Mouse (Mus musculus) MEL (cell line): ENCODE data around the gene Gsta4. TPM values are rescaled to one million over a fixed set of nuclear protein-coding genes. Genes with fewer than 3 reads are reported as not detected.
A peak's percentile ranks its signal among the peaks of the same experiment; 100 is the strongest.

Source experiments
- DNase-seq: peaks from one replicate; pipeline ENCODE4 v3.0.0; 2011; ENCODE audit warnings: low read depth, low spot score
- H3K27ac ChIP-seq: 2 replicates; pipeline ENCODE4 v1.5.1; 2012; ENCODE audit warnings: low read depth, mild to moderate bottlenecking, control low read depth, low read length, moderate library complexity; ENCODE audit not compliant: control insufficient read depth
- H3K27me3 ChIP-seq, 2 experiments: fragments of 150-350 bp in 1 of 2; sonication (generic) in 1 of 2; 2 replicates each; pipeline ENCODE4 v1.6.1; 2012; ENCODE audit warnings: low read length in 2 of 2, mild to moderate bottlenecking in 2 of 2, improper control_type of control experiment in 1 of 2, moderate library complexity in 1 of 2; ENCODE audit not compliant: insufficient read depth in 2 of 2, control insufficient read depth in 1 of 2
- H3K36me3 ChIP-seq, 2 experiments: 2 replicates each; pipeline ENCODE4 v1.6.1; 2012 to 2014; ENCODE audit warnings: low read length in 2 of 2, improper control_type of control experiment in 1 of 2, inconsistent platforms in 1 of 2, mild to moderate bottlenecking in 1 of 2; ENCODE audit not compliant: insufficient read depth in 2 of 2, control insufficient read depth in 1 of 2
- H3K4me1 ChIP-seq, 2 experiments: fragments of 150-350 bp in 1 of 2; sonication (generic) in 1 of 2; 2 replicates each; pipeline ENCODE4 v1.6.1; 2012; ENCODE audit warnings: low read length in 2 of 2, improper control_type of control experiment in 1 of 2, mild to moderate bottlenecking in 1 of 2; ENCODE audit not compliant: insufficient read depth in 2 of 2, control insufficient read depth in 1 of 2
- H3K4me3 ChIP-seq, 2 experiments: fragments of 150-350 bp in 1 of 2; sonication (generic) in 1 of 2; 2 replicates each; pipeline ENCODE4 v1.5.1; 2012; ENCODE audit warnings: low read depth in 2 of 2, low read length in 2 of 2, mild to moderate bottlenecking in 2 of 2, moderate library complexity in 2 of 2, control low read depth in 1 of 2, improper control_type of control experiment in 1 of 2; ENCODE audit not compliant: control insufficient read depth in 1 of 2, insufficient read depth in 1 of 2
- H3K79me2 ChIP-seq: 2 replicates; pipeline ENCODE4 v1.6.1; 2012; ENCODE audit warnings: mild to moderate bottlenecking, low read length, moderate library complexity; ENCODE audit not compliant: control insufficient read depth, poor library complexity, insufficient read depth
- H3K9ac ChIP-seq: 2 replicates; pipeline ENCODE4 v1.6.1; 2012; ENCODE audit warnings: low read depth, mild to moderate bottlenecking, control low read depth, low read length, moderate library complexity; ENCODE audit not compliant: control insufficient read depth, poor library complexity, severe bottlenecking
- H3K9me3 ChIP-seq: fragments of 150-350 bp; sonication (generic); replicated peaks from 2 replicates; pipeline ENCODE4 v1.6.1; 2012; ENCODE audit warnings: mild to moderate bottlenecking, low read length, improper control_type of control experiment, moderate library complexity; ENCODE audit not compliant: insufficient read depth
- CTCF ChIP-seq, 3 experiments: IDR thresholded peaks in 2 of 3; conservative IDR thresholded peaks in 1 of 3; 2 replicates each; pipeline ENCODE4 v1.5.1; 2011 to 2012; ENCODE audit warnings: low read length in 3 of 3, low read depth in 2 of 3, mild to moderate bottlenecking in 2 of 3, improper control_type of control experiment in 1 of 3, inconsistent platforms in 1 of 3, mixed read lengths in 1 of 3, moderate library complexity in 1 of 3; ENCODE audit not compliant: control insufficient read depth in 1 of 3, insufficient read depth in 1 of 3, poor library complexity in 1 of 3, severe bottlenecking in 1 of 3
- ETS1 ChIP-seq: IDR thresholded peaks from 2 replicates; pipeline ENCODE4 v1.6.1; 2012; ENCODE audit warnings: low read depth, mild to moderate bottlenecking, inconsistent platforms, low read length, improper control_type of control experiment, moderate library complexity
- GABPA ChIP-seq: IDR thresholded peaks from 2 replicates; pipeline ENCODE4 v1.6.1; 2012; ENCODE audit warnings: low read depth, mild to moderate bottlenecking, inconsistent platforms, low read length, improper control_type of control experiment, moderate library complexity
- GATA1 ChIP-seq: IDR thresholded peaks from 2 replicates; pipeline ENCODE4 v1.6.1; 2011; ENCODE audit warnings: low read depth, low read length, improper control_type of control experiment
- MAFK ChIP-seq: IDR thresholded peaks from 2 replicates; pipeline ENCODE4 v1.6.1; 2011; ENCODE audit warnings: low read depth, mild to moderate bottlenecking, low read length, improper control_type of control experiment, borderline replicate concordance
- MAX ChIP-seq: IDR thresholded peaks from 2 replicates; pipeline ENCODE4 v1.6.1; 2011; ENCODE audit warnings: low read length, improper control_type of control experiment
- MXI1 ChIP-seq: IDR thresholded peaks from 2 replicates; pipeline ENCODE4 v1.6.1; 2011; ENCODE audit warnings: mild to moderate bottlenecking, low read depth, low read length, improper control_type of control experiment
- MYC ChIP-seq: IDR thresholded peaks from 2 replicates; pipeline ENCODE4 v1.6.1; 2011; ENCODE audit warnings: low read depth, mild to moderate bottlenecking, low read length, improper control_type of control experiment, moderate library complexity
- NELFE ChIP-seq: IDR thresholded peaks from 2 replicates; pipeline ENCODE4 v1.6.1; 2011; ENCODE audit warnings: low read depth, low read length, improper control_type of control experiment
- POLR2AphosphoS2 ChIP-seq: IDR thresholded peaks from 2 replicates; pipeline ENCODE4 v1.6.1; 2011; ENCODE audit warnings: low read length, improper control_type of control experiment
- POLR2AphosphoS5 ChIP-seq: IDR thresholded peaks from 2 replicates; pipeline ENCODE4 v1.6.1; 2012; ENCODE audit warnings: low read depth, borderline replicate concordance, mild to moderate bottlenecking, inconsistent platforms, low read length, moderate library complexity, mixed read lengths
- RAD21 ChIP-seq: IDR thresholded peaks from 2 replicates; pipeline ENCODE4 v1.6.1; 2011; ENCODE audit warnings: mild to moderate bottlenecking, low read depth, low read length, improper control_type of control experiment
- SIN3A ChIP-seq: IDR thresholded peaks from 2 replicates; pipeline ENCODE4 v1.6.1; 2012; ENCODE audit warnings: low read length, improper control_type of control experiment, inconsistent platforms
- TCF12 ChIP-seq: IDR thresholded peaks from 2 replicates; pipeline ENCODE4 v1.6.1; 2014; ENCODE audit warnings: low read depth, mild to moderate bottlenecking, inconsistent platforms, low read length, improper control_type of control experiment, moderate library complexity
- USF1 ChIP-seq: IDR thresholded peaks from 2 replicates; pipeline ENCODE4 v1.6.1; 2014; ENCODE audit warnings: low read depth, mild to moderate bottlenecking, inconsistent platforms, low read length, improper control_type of control experiment, moderate library complexity
- ZC3H11A ChIP-seq: IDR thresholded peaks from 2 replicates; pipeline ENCODE4 v1.6.1; 2012; ENCODE audit warnings: low read depth, mild to moderate bottlenecking, inconsistent platforms, low read length, improper control_type of control experiment
- ZKSCAN1 ChIP-seq: IDR thresholded peaks from 2 replicates; pipeline ENCODE4 v1.6.1; 2012; ENCODE audit warnings: low read depth, mild to moderate bottlenecking, inconsistent platforms, low read length, improper control_type of control experiment, moderate library complexity
- polyA plus RNA-seq, 2 experiments: library from polyadenylated mRNA; stranded (reverse) in 1 of 2; unstranded in 1 of 2; fragments of >175 nt in 1 of 2; fragments of >200 nt in 1 of 2; gene quantifications; 2 replicates each; pipeline versions ENCODE4 v1.2.1 to v1.2.4; 2012; ENCODE audit warnings: low replicate concordance in 2 of 2, low read depth in 1 of 2; ENCODE audit not compliant: insufficient read length in 2 of 2, insufficient read depth in 1 of 2, missing spikeins in 1 of 2
- total RNA-seq: library from RNA; depleted of rRNA; stranded (reverse); fragments of 300-350 nt; gene quantifications from 2 replicates; pipeline ENCODE4 v1.2.3, GENCODE M21; 2012

Gene Gsta4
- total and polyA plus RNA-seq, 3 experiments: 5.0 to 9.8 TPM; not detected in 1

DNA sequence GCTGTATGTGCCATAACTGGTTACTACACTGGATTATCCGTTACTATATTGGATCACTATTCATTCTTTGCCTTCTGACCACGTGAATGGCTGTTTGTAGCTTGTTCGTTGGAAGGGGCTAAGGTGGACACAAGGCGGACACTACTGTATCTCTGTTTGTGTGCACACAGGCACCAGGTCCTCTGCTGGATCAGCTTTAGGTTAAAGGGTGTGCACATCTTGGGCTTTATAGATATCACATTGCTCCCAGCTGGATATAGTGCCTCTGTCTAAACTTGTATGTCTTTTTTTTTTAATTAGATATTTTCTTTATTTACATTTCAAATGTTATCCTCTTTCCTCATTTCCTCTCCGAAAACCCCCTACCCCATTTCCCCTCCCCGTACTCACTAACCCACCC, 17.1 kb upstream of the Gsta4 start:
- Histone ChIP-seq H3K36me3 (peaks cover 0 to 3% of the 10 kb centered on the region in 2 experiments; a peak in 1 of 4 replicates), H3K9me3 (no peaks in the 10 kb centered on the region), H3K27me3 (no peaks in the 10 kb centered on the region), H3K4me3 (no peak overlapping the region), H3K79me2 (no peaks in the 10 kb centered on the region), H3K9ac (no peak overlapping the region), H3K4me1 (peaks cover 6 to 7% of the 10 kb centered on the region in 2 experiments; a peak in 3 of 4 replicates), H3K27ac (no peak overlapping the region)
- TF ChIP-seq POLR2AphosphoS2 (no peak), MAFK (no peak), POLR2AphosphoS5 (no peak), RAD21 (no peak), MYC (no peak), CTCF (IDR thresholded peaks at IDR 0.05 in 2 of 3, conservative IDR thresholded peaks at IDR 0.05 in 1 of 3; ENCODE audit: control insufficient read depth in 1 of 3, insufficient read depth in 1 of 3, low read depth in 2 of 3, low read length in 3 of 3, poor library complexity in 1 of 3, severe bottlenecking in 1 of 3) (no peak), ZKSCAN1 (no peak)
- DNase-seq: no peak

DNA sequence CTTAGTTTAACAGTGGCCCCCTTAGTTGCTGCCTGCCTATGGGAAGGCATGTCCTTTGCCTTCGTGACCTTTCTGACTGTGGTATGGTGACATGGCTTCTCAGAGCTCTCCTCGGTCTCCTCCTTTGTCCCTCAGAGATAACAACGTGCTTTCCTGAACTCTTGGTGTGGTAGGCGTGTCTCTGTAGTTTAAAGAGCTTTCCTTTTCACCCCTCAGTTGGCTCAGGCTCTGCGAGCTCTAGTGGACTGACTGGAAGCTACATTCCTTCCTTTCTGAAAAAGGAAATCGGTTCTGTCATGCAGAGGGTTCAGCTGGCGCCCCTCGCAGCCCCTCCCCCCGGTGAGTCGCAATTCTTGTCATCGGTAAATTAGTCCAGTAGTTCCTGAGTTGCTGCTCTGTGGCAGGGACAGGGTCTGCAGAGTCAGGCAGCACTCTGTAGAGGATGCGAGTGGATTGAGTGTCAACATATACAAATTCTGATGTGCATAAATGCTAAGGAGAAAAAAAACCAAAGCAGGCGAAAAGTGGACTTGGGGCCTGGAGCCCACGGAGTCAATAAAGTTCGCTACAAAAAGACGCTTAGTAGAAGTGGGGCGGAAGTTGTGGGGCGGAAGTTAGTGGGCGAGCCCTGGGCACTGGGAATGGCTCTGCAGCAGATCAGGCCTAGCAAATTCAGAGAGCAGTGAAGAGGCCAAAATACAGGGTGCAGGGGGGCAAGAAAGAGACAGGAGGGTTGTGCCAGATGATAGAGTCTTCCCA, 15.7 kb upstream of the Gsta4 start:
- TF ChIP-seq GABPA (no peak), MAFK (no peak), SIN3A (peak; percentile 36; the same call in 1 of the 2 replicates), ETS1 (no peak), MXI1 (peak; percentile 63; the same call in 1 of the 2 replicates)
- Histone ChIP-seq H3K36me3 (peaks cover 0 to 3% of the 10 kb centered on the region in 2 experiments; a peak in 1 of 4 replicates), H3K27ac (no peak overlapping the region), H3K27me3 (no peaks in the 10 kb centered on the region), H3K9ac (no peak overlapping the region), H3K4me3 (no peak overlapping the region), H3K79me2 (no peaks in the 10 kb centered on the region), H3K9me3 (no peaks in the 10 kb centered on the region), H3K4me1 (peaks cover 6 to 7% of the 10 kb centered on the region in 2 experiments; a peak in 3 of 4 replicates)
- DNase-seq: peak; percentile 54

- no peaks in the 10 kb centered on the region for H3K27me3 ChIP-seq
- peaks cover 6 to 7% of the 10 kb centered on the region in 2 experiments; a peak in 3 of 4 replicates for H3K4me1 ChIP-seq
- no peak for DNase-seq
- no peak overlapping the region for H3K27ac ChIP-seq
- TF ChIP-seq MXI1 (no peak), TCF12 (no peak), ZC3H11A (no peak), MAX (no peak), GATA1 (no peak), ETS1 (no peak), NELFE (no peak), CTCF (IDR thresholded peaks at IDR 0.05 in 2 of 3, conservative IDR thresholded peaks at IDR 0.05 in 1 of 3; ENCODE audit: control insufficient read depth in 1 of 3, insufficient read depth in 1 of 3, low read depth in 2 of 3, low read length in 3 of 3, poor library complexity in 1 of 3, severe bottlenecking in 1 of 3) (no peak), MYC (no peak), USF1 (no peak)
- H3K36me3 ChIP-seq: peaks cover 0 to 3% of the 10 kb centered on the region in 2 experiments; a peak in 1 of 4 replicates
- H3K9ac ChIP-seq: no peak overlapping the region
- H3K79me2 ChIP-seq: no peaks in the 10 kb centered on the region
- H3K9me3 ChIP-seq: no peaks in the 10 kb centered on the region
- no peak overlapping the region for H3K4me3 ChIP-seq
Measured at GRCm38 (mm10) chr9:78167453-78167969, 15.1 kb upstream of the Gsta4 start.
